Mouse (Mus musculus) stomach, embryonic 16.5 days (tissue): ENCODE data around the gene Herc1. TPM values are rescaled to one million over a fixed set of nuclear protein-coding genes. Genes with fewer than 3 reads are reported as not detected.

Experiments used
- ATAC-seq: fragments of 200-750 bp; cut with Nextera tagmentation; 2 replicates; pipeline ENCODE4 v1.8.0; 2017; ENCODE audit warnings: moderate number of reproducible peaks, moderate TSS enrichment; ENCODE audit not compliant: insufficient read depth, low FRiP score
- H3K27ac ChIP-seq: fragments of 300-500 bp; sonication (generic); 2 replicates; pipeline ENCODE4 v1.5.1; 2014; ENCODE audit warnings: low read length
- H3K27me3 ChIP-seq: fragments of 300-500 bp; sonication (generic); 2 replicates; pipeline ENCODE4 v1.6.1; 2014; ENCODE audit warnings: low read length, control low read depth, mixed read lengths; ENCODE audit not compliant: control insufficient read depth, insufficient read depth
- H3K36me3 ChIP-seq: fragments of 300-500 bp; sonication (generic); 2 replicates; pipeline ENCODE4 v1.6.1; 2014; ENCODE audit warnings: low read length; ENCODE audit not compliant: control insufficient read depth, insufficient read depth
- H3K4me1 ChIP-seq: fragments of 300-500 bp; sonication (generic); 2 replicates; pipeline ENCODE4 v1.6.1; 2014; ENCODE audit warnings: low read length, control low read depth, mixed read lengths; ENCODE audit not compliant: control insufficient read depth, insufficient read depth
- H3K4me2 ChIP-seq: fragments of 300-500 bp; sonication (generic); 2 replicates; pipeline ENCODE4 v1.6.1; 2014; ENCODE audit warnings: low read depth, low read length, mixed read lengths
- H3K4me3 ChIP-seq: fragments of 300-500 bp; sonication (generic); replicated peaks from 2 replicates; pipeline ENCODE4 v1.5.1; 2014; ENCODE audit warnings: mild to moderate bottlenecking, low read length
- H3K9ac ChIP-seq: fragments of 300-500 bp; sonication (generic); 2 replicates; pipeline ENCODE4 v1.6.1; 2014; ENCODE audit warnings: low read length
- H3K9me3 ChIP-seq: fragments of 300-500 bp; sonication (generic); replicated peaks from 2 replicates; pipeline ENCODE4 v1.6.1; 2016; ENCODE audit warnings: low read length, control low read depth; ENCODE audit not compliant: control insufficient read depth
- WGBS: fragments of 180-500 bp; shearing (Covaris S2); extraction: QIAGEN DNeasy Blood & Tissue Kit; methylation state at CpG from one replicate; pipeline ENCODE4 v1.1.7; 2014; 5-methylcytosine and 5-hydroxymethylcytosine counted together
- polyA plus RNA-seq: library from polyadenylated mRNA; unstranded; fragments of >200 nt; fragmentation: Nextera tagmentation; extraction: Ambion mirVana; gene quantifications from 2 replicates; pipeline ENCODE4 v1.2.1, GENCODE M21; 2015

The Herc1 gene
- polyA plus RNA-seq, 1 experiment from 2014 or later: 22.1 TPM

GRCm38 (mm10) chr9:66511580-66512350 lies 161.5 kb downstream of the Herc1 start:
- H3K9ac ChIP-seq: peak overlapping the region; percentile 82
- no peaks in the 10 kb centered on the region for H3K9me3 ChIP-seq
- H3K27ac ChIP-seq: peak overlapping the region; percentile 98
- H3K4me2 ChIP-seq: peak overlapping the region; percentile 82
- ATAC-seq: peak; percentile 88
- under 1% methylated on average over 78 of the region's 78 CpGs for whole genome bisulfite sequencing
- H3K36me3 ChIP-seq: peaks cover 9% of the 10 kb centered on the region
- H3K27me3 ChIP-seq: no peaks in the 10 kb centered on the region
- peaks cover 36% of the 10 kb centered on the region for H3K4me1 ChIP-seq
- H3K4me3 ChIP-seq: peak overlapping the region; percentile 62

GRCm38 (mm10) chr9:66512351-66512671 lies 162.1 kb downstream of the Herc1 start:
- ATAC-seq: peak; percentile 81
- no peaks in the 10 kb centered on the region for H3K9me3 ChIP-seq
- H3K4me2 ChIP-seq: peak overlapping the region; percentile 82
- H3K4me1 ChIP-seq: peaks cover 36% of the 10 kb centered on the region
- H3K36me3 ChIP-seq: peaks cover 13% of the 10 kb centered on the region
- H3K27ac ChIP-seq: peak overlapping the region; percentile 98
- peak overlapping the region; percentile 62 for H3K4me3 ChIP-seq
- peak overlapping the region; percentile 82 for H3K9ac ChIP-seq
- under 1% methylated on average over 8 of the region's 8 CpGs for WGBS
- no peaks in the 10 kb centered on the region for H3K27me3 ChIP-seq

GRCm38 (mm10) chr9:66513150-66513549 lies 162.9 kb downstream of the Herc1 start:
- peaks cover 36% of the 10 kb centered on the region for H3K4me1 ChIP-seq
- ATAC-seq: no peak
- peak overlapping the region; percentile 62 for H3K4me3 ChIP-seq
- H3K27ac ChIP-seq: peak overlapping the region; percentile 98
- H3K27me3 ChIP-seq: no peaks in the 10 kb centered on the region
- H3K9me3 ChIP-seq: no peaks in the 10 kb centered on the region
- peak overlapping the region; percentile 82 for H3K4me2 ChIP-seq
- H3K9ac ChIP-seq: peak overlapping the region; percentile 82
- peaks cover 15% of the 10 kb centered on the region for H3K36me3 ChIP-seq

- H3K9me3 ChIP-seq: no peaks in the 10 kb centered on the region
- peaks cover 36% of the 10 kb centered on the region for H3K4me1 ChIP-seq
- no peak for ATAC-seq
- peak overlapping the region; percentile 82 for H3K4me2 ChIP-seq
- H3K36me3 ChIP-seq: peaks cover 17% of the 10 kb centered on the region
- no peaks in the 10 kb centered on the region for H3K27me3 ChIP-seq
- WGBS: 55% methylated on average over 4 of the region's 4 CpGs
- peak overlapping the region; percentile 98 for H3K27ac ChIP-seq
- peak overlapping the region; percentile 62 for H3K4me3 ChIP-seq
- peak overlapping the region; percentile 82 for H3K9ac ChIP-seq
Measured at GRCm38 (mm10) chr9:66513661-66514255, 163.5 kb downstream of the Herc1 start.

- Histone ChIP-seq H3K9me3 (no peaks in the 10 kb centered on the region), H3K9ac (peak within 1 kb of the TSS; percentile 82), H3K4me1 (peaks cover 36% of the 10 kb centered on the region), H3K4me3 (peak within 1 kb of the TSS; percentile 62), H3K27me3 (no peaks in the 10 kb centered on the region), H3K27ac (peak within 1 kb of the TSS; percentile 98), H3K36me3 (peaks cover 17% of the 10 kb centered on the region), H3K4me2 (peak within 1 kb of the TSS; percentile 82)
- ATAC-seq: peak; percentile 11; the same call in 1 of the 2 replicates
- WGBS: 33% methylated on average over 17 of the region's 17 CpGs
Measured at GRCm38 (mm10) chr9:66514256-66514770, 164.1 kb downstream of the Herc1 start, which contains the start of gene Fbxl22. Gene Fbxl22, minus strand, starts transcription at chr9:66514593.

- ATAC-seq: no peak
- WGBS: 46% methylated on average over 2 of the region's 2 CpGs
- Histone ChIP-seq H3K4me1 (peaks cover 36% of the 10 kb centered on the region), H3K9ac (peak overlapping the region; percentile 82; the same call in 1 of the 2 replicates), H3K4me3 (no peak overlapping the region), H3K9me3 (no peaks in the 10 kb centered on the region), H3K27me3 (no peaks in the 10 kb centered on the region), H3K4me2 (no peak overlapping the region), H3K27ac (peak overlapping the region; percentile 98), H3K36me3 (peaks cover 17% of the 10 kb centered on the region)
Measured at GRCm38 (mm10) chr9:66515115-66515514, 164.9 kb downstream of the Herc1 start.

- H3K36me3 ChIP-seq: peaks cover 17% of the 10 kb centered on the region
- H3K9ac ChIP-seq: no peak overlapping the region
- H3K4me2 ChIP-seq: no peak overlapping the region
- H3K4me1 ChIP-seq: peaks cover 33% of the 10 kb centered on the region
- H3K4me3 ChIP-seq: no peak overlapping the region
- H3K9me3 ChIP-seq: no peaks in the 10 kb centered on the region
- WGBS: 89% methylated on average over 10 of the region's 10 CpGs
- no peaks in the 10 kb centered on the region for H3K27me3 ChIP-seq
- ATAC-seq: no peak
- H3K27ac ChIP-seq: peak overlapping the region; percentile 98; the same call in 1 of the 2 replicates
Measured at GRCm38 (mm10) chr9:66515680-66516210, 165.5 kb downstream of the Herc1 start.

GRCm38 (mm10) chr9:66516296-66516940 lies 166.2 kb downstream of the Herc1 start:
- Histone ChIP-seq H3K4me3 (no peak overlapping the region), H3K4me1 (peaks cover 29% of the 10 kb centered on the region), H3K9ac (no peak overlapping the region), H3K27me3 (no peaks in the 10 kb centered on the region), H3K9me3 (no peaks in the 10 kb centered on the region), H3K4me2 (no peak overlapping the region), H3K36me3 (peaks cover 17% of the 10 kb centered on the region), H3K27ac (no peak overlapping the region)
- 81% methylated on average over 6 of the region's 6 CpGs for WGBS
- no peak for ATAC-seq
